Mouse (Mus musculus): ENCODE measurements around the gene Cd248. TPM values are rescaled to one million over a fixed set of nuclear protein-coding genes. Genes with fewer than 3 reads are reported as not detected.

Gene Cd248
- polyA plus RNA-seq, 1 experiment from 2014 or later = 57.9 TPM

- Histone ChIP-seq H3K36me3 (ENCODE audit: control insufficient read depth, insufficient read depth, low read length) (no peaks in the 10 kb centered on the region), H3K9ac (ENCODE audit: low read depth, low read length) (peak overlapping the region; percentile 51; the same call in 1 of the 2 replicates), H3K4me3 (ENCODE audit: low read length) (peak overlapping the region; percentile 46), H3K27me3 (ENCODE audit: control insufficient read depth, insufficient read depth, low read length) (peaks cover 9% of the 10 kb centered on the region), H3K27ac (ENCODE audit: low read depth, low read length) (peak overlapping the region; percentile 42; the same call in 1 of the 2 replicates), H3K4me1 (ENCODE audit: control insufficient read depth, insufficient read depth, low read length) (peaks cover 45% of the 10 kb centered on the region), H3K4me2 (replicated peaks; ENCODE audit: low read depth, low read length) (peak overlapping the region; percentile 52), H3K9me3 (ENCODE audit: control insufficient read depth, low read length) (no peaks in the 10 kb centered on the region)
- ATAC-seq (ENCODE audit: low FRiP score, low TSS enrichment) = no peak
- WGBS = 82% methylated on average over 7 of the region's 7 CpGs
Observed at GRCm38 (mm10) chr19:5069978-5070377, 2.1 kb downstream of the Cd248 start.

GRCm38 (mm10) chr19:5071077-5071476 lies 3.2 kb downstream of the Cd248 start:
- Histone ChIP-seq H3K9me3 (ENCODE audit: control insufficient read depth, low read length) (no peaks in the 10 kb centered on the region), H3K4me1 (ENCODE audit: control insufficient read depth, insufficient read depth, low read length) (peaks cover 37% of the 10 kb centered on the region), H3K27ac (ENCODE audit: low read depth, low read length) (peak overlapping the region; percentile 82), H3K27me3 (ENCODE audit: control insufficient read depth, insufficient read depth, low read length) (peaks cover 12% of the 10 kb centered on the region), H3K36me3 (ENCODE audit: control insufficient read depth, insufficient read depth, low read length) (no peaks in the 10 kb centered on the region), H3K4me3 (ENCODE audit: low read length) (peak overlapping the region; percentile 46), H3K9ac (ENCODE audit: low read depth, low read length) (peak overlapping the region; percentile 51), H3K4me2 (replicated peaks; ENCODE audit: low read depth, low read length) (peak overlapping the region; percentile 52)
- ATAC-seq (ENCODE audit: low FRiP score, low TSS enrichment) = no peak
- WGBS = 12% methylated on average over 11 of the region's 11 CpGs

- H3K27me3 ChIP-seq (ENCODE audit: control insufficient read depth, insufficient read depth, low read length) = peaks cover 12% of the 10 kb centered on the region
- peak overlapping the region; percentile 82 for H3K27ac ChIP-seq (ENCODE audit: low read depth, low read length)
- peak overlapping the region; percentile 51 for H3K9ac ChIP-seq (ENCODE audit: low read depth, low read length)
- no peaks in the 10 kb centered on the region for H3K9me3 ChIP-seq (ENCODE audit: control insufficient read depth, low read length)
- H3K4me1 ChIP-seq (ENCODE audit: control insufficient read depth, insufficient read depth, low read length) = peaks cover 37% of the 10 kb centered on the region
- ATAC-seq (ENCODE audit: low FRiP score, low TSS enrichment) = peak; percentile 84
- WGBS = 2% methylated on average over 40 of the region's 40 CpGs
- peak overlapping the region; percentile 52 for H3K4me2 ChIP-seq (replicated peaks; ENCODE audit: low read depth, low read length)
- no peaks in the 10 kb centered on the region for H3K36me3 ChIP-seq (ENCODE audit: control insufficient read depth, insufficient read depth, low read length)
- peak overlapping the region; percentile 46 for H3K4me3 ChIP-seq (ENCODE audit: low read length)
Observed at GRCm38 (mm10) chr19:5071545-5072369, 3.9 kb downstream of the Cd248 start.

GRCm38 (mm10) chr19:5072389-5073019 lies 4.6 kb downstream of the Cd248 start:
- Histone ChIP-seq H3K4me2 (replicated peaks; ENCODE audit: low read depth, low read length) (peak overlapping the region; percentile 52), H3K9me3 (ENCODE audit: control insufficient read depth, low read length) (no peaks in the 10 kb centered on the region), H3K4me3 (ENCODE audit: low read length) (peak overlapping the region; percentile 46), H3K36me3 (ENCODE audit: control insufficient read depth, insufficient read depth, low read length) (no peaks in the 10 kb centered on the region), H3K4me1 (ENCODE audit: control insufficient read depth, insufficient read depth, low read length) (peaks cover 29% of the 10 kb centered on the region), H3K9ac (ENCODE audit: low read depth, low read length) (peak overlapping the region; percentile 51; the same call in 1 of the 2 replicates), H3K27me3 (ENCODE audit: control insufficient read depth, insufficient read depth, low read length) (peaks cover 12% of the 10 kb centered on the region), H3K27ac (ENCODE audit: low read depth, low read length) (peak overlapping the region; percentile 64)
- peak; percentile 24 for ATAC-seq (ENCODE audit: low FRiP score, low TSS enrichment)
- WGBS = 2% methylated on average over 20 of the region's 20 CpGs

- peak overlapping the region; percentile 64 for H3K27ac ChIP-seq (ENCODE audit: low read depth, low read length)
- H3K4me2 ChIP-seq (replicated peaks; ENCODE audit: low read depth, low read length) = peak overlapping the region; percentile 52
- H3K27me3 ChIP-seq (ENCODE audit: control insufficient read depth, insufficient read depth, low read length) = peaks cover 12% of the 10 kb centered on the region
- H3K9ac ChIP-seq (ENCODE audit: low read depth, low read length) = no peak overlapping the region; the same call in 1 of the 2 replicates
- H3K9me3 ChIP-seq (ENCODE audit: control insufficient read depth, low read length) = no peaks in the 10 kb centered on the region
- H3K36me3 ChIP-seq (ENCODE audit: control insufficient read depth, insufficient read depth, low read length) = no peaks in the 10 kb centered on the region
- H3K4me3 ChIP-seq (ENCODE audit: low read length) = peak overlapping the region; percentile 46
- WGBS = 1% methylated on average over 15 of the region's 15 CpGs
- H3K4me1 ChIP-seq (ENCODE audit: control insufficient read depth, insufficient read depth, low read length) = peaks cover 26% of the 10 kb centered on the region
- ATAC-seq (ENCODE audit: low FRiP score, low TSS enrichment) = peak; percentile 21; the same call in 1 of the 2 replicates
Observed at GRCm38 (mm10) chr19:5073028-5073427, 5.2 kb downstream of the Cd248 start.

- no peak for ATAC-seq (ENCODE audit: low FRiP score, low TSS enrichment)
- H3K27me3 ChIP-seq (ENCODE audit: control insufficient read depth, insufficient read depth, low read length) = peaks cover 8% of the 10 kb centered on the region
- H3K4me2 ChIP-seq (replicated peaks; ENCODE audit: low read depth, low read length) = no peak overlapping the region
- H3K4me1 ChIP-seq (ENCODE audit: control insufficient read depth, insufficient read depth, low read length) = peaks cover 22% of the 10 kb centered on the region
- H3K9me3 ChIP-seq (ENCODE audit: control insufficient read depth, low read length) = no peaks in the 10 kb centered on the region
- WGBS = 38% methylated on average over 5 of the region's 5 CpGs
- no peak overlapping the region for H3K4me3 ChIP-seq (ENCODE audit: low read length)
- H3K9ac ChIP-seq (ENCODE audit: low read depth, low read length) = 0 out of 2 replicates have a peak overlapping the region, but pooled peaks have one; percentile 14
- H3K36me3 ChIP-seq (ENCODE audit: control insufficient read depth, insufficient read depth, low read length) = no peaks in the 10 kb centered on the region
- H3K27ac ChIP-seq (ENCODE audit: low read depth, low read length) = no peak overlapping the region
Observed at GRCm38 (mm10) chr19:5073518-5073917, 5.6 kb downstream of the Cd248 start.

GRCm38 (mm10) chr19:5079279-5079678 lies 11.4 kb downstream of the Cd248 start:
- no peaks in the 10 kb centered on the region for H3K9me3 ChIP-seq (ENCODE audit: control insufficient read depth, low read length)
- ATAC-seq (ENCODE audit: low FRiP score, low TSS enrichment) = no peak
- no peak overlapping the region for H3K27ac ChIP-seq (ENCODE audit: low read depth, low read length)
- no peak overlapping the region for H3K4me3 ChIP-seq (ENCODE audit: low read length)
- WGBS = 100% methylated on average over 1 of the region's 1 CpGs
- no peaks in the 10 kb centered on the region for H3K4me1 ChIP-seq (ENCODE audit: control insufficient read depth, insufficient read depth, low read length)
- H3K36me3 ChIP-seq (ENCODE audit: control insufficient read depth, insufficient read depth, low read length) = no peaks in the 10 kb centered on the region
- H3K27me3 ChIP-seq (ENCODE audit: control insufficient read depth, insufficient read depth, low read length) = peaks cover 49% of the 10 kb centered on the region
- no peak overlapping the region for H3K9ac ChIP-seq (ENCODE audit: low read depth, low read length)
- H3K4me2 ChIP-seq (replicated peaks; ENCODE audit: low read depth, low read length) = no peak overlapping the region

GRCm38 (mm10) chr19:5082005-5082404 lies 14.1 kb downstream of the Cd248 start:
- no peak overlapping the region for H3K4me2 ChIP-seq (replicated peaks; ENCODE audit: low read depth, low read length)
- no peak for ATAC-seq (ENCODE audit: low FRiP score, low TSS enrichment)
- no peaks in the 10 kb centered on the region for H3K36me3 ChIP-seq (ENCODE audit: control insufficient read depth, insufficient read depth, low read length)
- WGBS = 72% methylated on average over 15 of the region's 18 CpGs
- H3K9ac ChIP-seq (ENCODE audit: low read depth, low read length) = no peak overlapping the region
- peaks cover 67% of the 10 kb centered on the region for H3K27me3 ChIP-seq (ENCODE audit: control insufficient read depth, insufficient read depth, low read length)
- H3K9me3 ChIP-seq (ENCODE audit: control insufficient read depth, low read length) = no peaks in the 10 kb centered on the region
- no peak overlapping the region for H3K27ac ChIP-seq (ENCODE audit: low read depth, low read length)
- H3K4me1 ChIP-seq (ENCODE audit: control insufficient read depth, insufficient read depth, low read length) = 0 out of 2 replicates have a peak, but pooled peaks cover 3% of the 10 kb centered on the region
- no peak overlapping the region for H3K4me3 ChIP-seq (ENCODE audit: low read length)

GRCm38 (mm10) chr19:5082596-5082995 lies 14.7 kb downstream of the Cd248 start:
- Histone ChIP-seq H3K4me1 (ENCODE audit: control insufficient read depth, insufficient read depth, low read length) (0 out of 2 replicates have a peak, but pooled peaks cover 7% of the 10 kb centered on the region), H3K27me3 (ENCODE audit: control insufficient read depth, insufficient read depth, low read length) (peaks cover 67% of the 10 kb centered on the region), H3K9ac (ENCODE audit: low read depth, low read length) (no peak overlapping the region), H3K27ac (ENCODE audit: low read depth, low read length) (no peak overlapping the region), H3K4me3 (ENCODE audit: low read length) (no peak overlapping the region), H3K36me3 (ENCODE audit: control insufficient read depth, insufficient read depth, low read length) (no peaks in the 10 kb centered on the region), H3K4me2 (replicated peaks; ENCODE audit: low read depth, low read length) (no peak overlapping the region), H3K9me3 (ENCODE audit: control insufficient read depth, low read length) (no peaks in the 10 kb centered on the region)
- no peak for ATAC-seq (ENCODE audit: low FRiP score, low TSS enrichment)
- 66% methylated on average over 24 of the region's 24 CpGs for WGBS

Data from kidney, embryonic 14.5 days (tissue).